Mouse (Mus musculus) neural tube, embryonic 13.5 days (tissue): ENCODE results near the gene Acot11. TPM values are rescaled to one million over a fixed set of nuclear protein-coding genes. Genes with fewer than 3 reads are reported as not detected.

Experiments
- ATAC-seq: fragments of 200-750 bp; cut with Nextera tagmentation; 2 replicates; pipeline ENCODE4 v1.8.0; 2017; ENCODE audit warnings: low read depth, mild to moderate bottlenecking, moderate TSS enrichment, moderate library complexity
- H3K27ac ChIP-seq: fragments of 300-500 bp; sonication (generic); replicated peaks from 2 replicates; pipeline ENCODE4 v1.5.1; 2015; ENCODE audit warnings: moderate library complexity, mild to moderate bottlenecking, inconsistent platforms
- H3K27me3 ChIP-seq: fragments of 300-500 bp; sonication (generic); 2 replicates; pipeline ENCODE4 v1.6.1; 2015; ENCODE audit warnings: mild to moderate bottlenecking, inconsistent platforms
- H3K36me3 ChIP-seq: fragments of 300-500 bp; sonication (generic); 2 replicates; pipeline ENCODE4 v1.6.1; 2015; ENCODE audit warnings: mild to moderate bottlenecking, inconsistent platforms
- H3K4me1 ChIP-seq: fragments of 300-500 bp; sonication (generic); replicated peaks from 2 replicates; pipeline ENCODE4 v1.6.1; 2015; ENCODE audit warnings: inconsistent platforms
- H3K4me2 ChIP-seq: fragments of 300-500 bp; sonication (generic); 2 replicates; pipeline ENCODE4 v1.6.1; 2015; ENCODE audit warnings: inconsistent platforms, mild to moderate bottlenecking, moderate library complexity
- H3K4me3 ChIP-seq: fragments of 300-500 bp; sonication (generic); 2 replicates; pipeline ENCODE4 v1.5.1; 2015; ENCODE audit warnings: mild to moderate bottlenecking, inconsistent platforms
- H3K9ac ChIP-seq: fragments of 300-500 bp; sonication (generic); 2 replicates; pipeline ENCODE4 v1.6.1; 2015; ENCODE audit warnings: moderate library complexity, mild to moderate bottlenecking, inconsistent platforms
- H3K9me3 ChIP-seq: fragments of 300-500 bp; sonication (generic); 2 replicates; pipeline ENCODE4 v1.6.1; 2016; ENCODE audit warnings: inconsistent platforms
- WGBS: fragments of 180-500 bp; shearing (Covaris S2); methylation state at CpG from one replicate; pipeline ENCODE4 v1.1.7; 2015; 5-methylcytosine and 5-hydroxymethylcytosine counted together
- polyA plus RNA-seq: library from polyadenylated mRNA; unstranded; fragments of >200 nt; fragmentation: Nextera tagmentation; extraction: Ambion mirVana; gene quantifications from 2 replicates; pipeline ENCODE4 v1.2.1, GENCODE M21; 2015

Gene Acot11
- polyA plus RNA-seq, 1 experiment from 2014 or later = 1.7 TPM

DNA sequence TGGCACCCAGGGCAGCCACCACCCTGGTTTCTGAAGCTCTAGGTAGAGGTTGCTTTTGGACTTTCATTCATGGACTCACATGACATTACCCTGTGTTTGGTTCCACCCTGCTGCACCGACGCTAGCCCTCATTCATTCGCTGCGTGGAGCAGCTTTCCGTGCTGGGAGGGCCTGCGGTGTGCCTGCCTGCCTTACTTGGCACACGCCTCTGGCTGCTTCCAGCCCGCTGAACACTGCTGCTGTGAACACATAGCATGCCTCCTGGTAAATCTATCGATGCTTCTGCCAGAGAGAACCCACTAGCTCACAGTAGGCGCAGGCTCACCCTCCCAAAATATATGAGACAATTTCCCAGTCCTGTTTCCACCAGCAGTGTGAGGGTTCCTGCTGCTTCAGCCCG is 100.4 kb downstream of the Acot11 start:
- Histone ChIP-seq H3K9ac (0 out of 2 replicates have a peak overlapping the region, but pooled peaks have one; percentile 17), H3K4me1 (peaks cover 51% of the 10 kb centered on the region), H3K9me3 (no peaks in the 10 kb centered on the region), H3K36me3 (no peaks in the 10 kb centered on the region), H3K4me2 (no peak overlapping the region), H3K27me3 (no peaks in the 10 kb centered on the region), H3K4me3 (no peak overlapping the region), H3K27ac (peak overlapping the region; percentile 78)
- peak; percentile 33; the same call in 1 of the 2 replicates for ATAC-seq
- WGBS = 42% methylated on average over 11 of the region's 11 CpGs

DNA sequence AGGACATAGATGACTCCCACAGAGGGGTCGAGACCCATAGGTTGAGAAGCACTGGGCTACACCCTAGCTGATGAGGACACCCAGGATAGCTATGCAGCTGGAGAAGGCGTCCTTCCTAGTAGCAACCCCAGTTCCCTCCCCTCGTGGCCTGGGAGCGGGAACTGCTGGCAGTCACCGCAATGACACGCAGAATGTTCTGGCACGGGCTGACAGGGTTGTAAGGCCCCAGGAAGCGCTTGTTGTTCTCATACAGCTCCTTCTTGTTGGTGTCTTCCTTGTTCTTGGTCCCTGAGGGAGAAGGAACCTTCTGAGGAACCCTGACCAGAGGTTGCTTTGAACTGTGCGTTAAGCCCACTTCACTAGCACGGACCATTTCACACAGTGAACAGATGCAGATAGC is 100.8 kb downstream of the Acot11 start:
- no peak for ATAC-seq

DNA sequence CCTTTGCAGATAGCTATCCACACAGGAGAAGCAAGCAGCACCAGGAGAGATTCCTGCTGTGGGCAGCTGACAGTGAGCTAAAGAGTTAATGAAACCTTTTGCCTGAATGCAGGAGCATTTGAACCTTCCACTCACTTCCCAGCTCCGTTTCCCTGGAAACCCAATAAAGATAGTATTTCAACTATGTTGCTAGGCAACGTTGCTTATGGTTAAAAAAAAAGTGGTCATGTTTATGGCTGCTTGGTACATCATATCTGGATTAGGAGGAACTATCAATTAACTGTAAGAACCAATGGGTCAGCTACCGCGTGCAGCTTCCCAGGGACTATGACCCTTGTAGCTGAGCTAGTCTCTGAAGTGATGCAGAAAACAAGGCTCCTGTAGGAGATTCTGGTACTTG is 104.0 kb downstream of the Acot11 start:
- no peaks in the 10 kb centered on the region for H3K9me3 ChIP-seq
- ATAC-seq = peak; percentile 15; the same call in 1 of the 2 replicates
- H3K27ac ChIP-seq = peak overlapping the region; percentile 72
- H3K9ac ChIP-seq = no peak overlapping the region
- WGBS = 24% methylated on average over 4 of the region's 4 CpGs
- no peak overlapping the region for H3K4me3 ChIP-seq
- peaks cover 53% of the 10 kb centered on the region for H3K4me1 ChIP-seq
- H3K36me3 ChIP-seq = no peaks in the 10 kb centered on the region
- no peak overlapping the region for H3K4me2 ChIP-seq
- H3K27me3 ChIP-seq = no peaks in the 10 kb centered on the region

More for the DNA sequence above, 100.8 kb downstream of the Acot11 start:
- no peak overlapping the region for H3K4me3 ChIP-seq
- H3K4me1 ChIP-seq = peaks cover 52% of the 10 kb centered on the region
- no peak overlapping the region for H3K4me2 ChIP-seq
- no peak overlapping the region for H3K9ac ChIP-seq
- no peaks in the 10 kb centered on the region for H3K9me3 ChIP-seq
- 78% methylated on average over 10 of the region's 10 CpGs for WGBS
- no peaks in the 10 kb centered on the region for H3K27me3 ChIP-seq
- H3K36me3 ChIP-seq = no peaks in the 10 kb centered on the region
- H3K27ac ChIP-seq = peak overlapping the region; percentile 78

DNA sequence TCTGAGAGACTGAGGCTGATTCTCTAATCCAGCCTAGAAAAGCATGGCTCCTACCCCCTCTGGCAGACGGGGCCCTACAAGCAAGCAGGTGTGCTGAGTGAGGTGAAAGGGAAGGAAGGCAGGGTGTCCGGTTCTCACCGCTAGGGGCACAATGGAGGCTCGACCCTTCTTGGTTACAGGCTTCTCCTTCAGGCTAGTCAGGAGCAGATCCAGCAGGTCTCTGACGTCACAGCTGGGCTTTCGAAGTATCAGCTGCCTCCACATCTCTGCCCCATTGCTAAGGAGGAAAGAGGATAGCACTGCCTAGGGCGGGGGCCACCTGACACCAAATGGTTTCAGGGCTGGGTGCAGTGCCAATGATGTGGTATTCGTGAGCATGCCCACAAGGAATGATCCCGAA is 104.8 kb downstream of the Acot11 start:
- Histone ChIP-seq H3K4me3 (no peak overlapping the region), H3K27me3 (no peaks in the 10 kb centered on the region; the same call in 1 of the 2 replicates), H3K36me3 (no peaks in the 10 kb centered on the region), H3K27ac (peak overlapping the region; percentile 72; the same call in 1 of the 2 replicates), H3K4me2 (no peak overlapping the region), H3K4me1 (peaks cover 45% of the 10 kb centered on the region), H3K9me3 (no peaks in the 10 kb centered on the region), H3K9ac (0 out of 2 replicates have a peak overlapping the region, but pooled peaks have one; percentile 6)
- 0 out of 2 replicates have a peak, but pooled peaks have one; percentile 28 for ATAC-seq
- WGBS = 20% methylated on average over 9 of the region's 9 CpGs

Other genes with a start within 250 kb of the Acot11 start
- gene Dhcr24, start 244.0 kb downstream of the Acot11 start, polyA plus RNA-seq = 5.1 and 5.8 TPM in 2 replicates
- gene Lexm, start 187.8 kb downstream of the Acot11 start, polyA plus RNA-seq = 0.13 TPM in 1 of 2 replicates, not detected in the other
- gene Ttc22, start 182.6 kb downstream of the Acot11 start, polyA plus RNA-seq = 2.0 and 2.4 TPM in 2 replicates
- gene Pars2, start 153.9 kb downstream of the Acot11 start, polyA plus RNA-seq = 8.7 and 9.7 TPM in 2 replicates
- 109 and 119 TPM in 2 replicates for gene Ttc4, start 126.1 kb downstream of the Acot11 start, polyA plus RNA-seq
- gene Mroh7, start 74.1 kb downstream of the Acot11 start, polyA plus RNA-seq = 0.54 and 0.61 TPM in 2 replicates
- not detected in 2 replicates for gene Fam151a, start 71.1 kb downstream of the Acot11 start, polyA plus RNA-seq
- 186 and 191 TPM in 2 replicates for gene Ssbp3, start 105.7 kb upstream of the Acot11 start, polyA plus RNA-seq